Mouse (Mus musculus): ENCODE data around the gene Dhrs9. TPM values are rescaled to one million over a fixed set of nuclear protein-coding genes. Genes with fewer than 3 reads are reported as not detected.
"Not testable (repeated sequence)": the region's sequence is repeated elsewhere in the genome, so short reads cannot be mapped to it uniquely, and the experiment has no call there.

Gene Dhrs9
- not detected in 2 replicates for polyA plus RNA-seq (2012; rRNA removed)

GRCm38 (mm10) chr2:69380281-69380680, at the start of gene Dhrs9:
Dhrs9 (plus strand) TSS chr2:69380445.
- no peak for TF ChIP-seq CTCF (IDR thresholded peaks at IDR 0.05; ENCODE audit: borderline replicate concordance, extremely low read depth, insufficient read depth, insufficient read length)
- DNase-seq (ENCODE audit: low read depth), result no peak

GRCm38 (mm10) chr2:69331523-69331922, 48.7 kb upstream of the Dhrs9 start:
- not testable (repeated sequence) for DNase-seq (ENCODE audit: low read depth)

DNA sequence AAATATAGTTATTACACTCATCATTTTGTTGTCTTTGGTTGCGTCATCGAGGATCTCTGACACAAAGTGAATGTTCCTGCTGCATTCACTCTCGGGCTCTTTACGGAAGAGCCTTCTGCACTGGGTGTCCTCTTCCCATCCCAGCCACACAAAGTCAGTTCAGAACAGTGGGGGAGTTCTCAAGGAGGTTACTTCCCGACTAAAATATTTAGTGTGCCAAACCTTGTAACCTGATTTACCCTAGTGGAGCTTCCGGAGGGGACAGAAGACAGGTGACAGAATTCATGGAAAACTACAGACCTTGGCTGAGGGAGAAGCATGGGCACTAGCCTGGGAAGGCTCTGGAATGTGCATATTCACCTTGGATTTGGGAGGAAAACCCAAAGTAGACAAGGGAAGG, 38.7 kb upstream of the Dhrs9 start:
- DNase-seq (ENCODE audit: low read depth), result no peak
- TF ChIP-seq POLR2A (IDR thresholded peaks at IDR 0.05; ENCODE audit: borderline replicate concordance, extremely low read depth, insufficient read depth, insufficient read length, poor library complexity, severe bottlenecking), result no peak
- TF ChIP-seq CTCF (IDR thresholded peaks at IDR 0.05; ENCODE audit: borderline replicate concordance, extremely low read depth, insufficient read depth, insufficient read length), result no peak

DNA sequence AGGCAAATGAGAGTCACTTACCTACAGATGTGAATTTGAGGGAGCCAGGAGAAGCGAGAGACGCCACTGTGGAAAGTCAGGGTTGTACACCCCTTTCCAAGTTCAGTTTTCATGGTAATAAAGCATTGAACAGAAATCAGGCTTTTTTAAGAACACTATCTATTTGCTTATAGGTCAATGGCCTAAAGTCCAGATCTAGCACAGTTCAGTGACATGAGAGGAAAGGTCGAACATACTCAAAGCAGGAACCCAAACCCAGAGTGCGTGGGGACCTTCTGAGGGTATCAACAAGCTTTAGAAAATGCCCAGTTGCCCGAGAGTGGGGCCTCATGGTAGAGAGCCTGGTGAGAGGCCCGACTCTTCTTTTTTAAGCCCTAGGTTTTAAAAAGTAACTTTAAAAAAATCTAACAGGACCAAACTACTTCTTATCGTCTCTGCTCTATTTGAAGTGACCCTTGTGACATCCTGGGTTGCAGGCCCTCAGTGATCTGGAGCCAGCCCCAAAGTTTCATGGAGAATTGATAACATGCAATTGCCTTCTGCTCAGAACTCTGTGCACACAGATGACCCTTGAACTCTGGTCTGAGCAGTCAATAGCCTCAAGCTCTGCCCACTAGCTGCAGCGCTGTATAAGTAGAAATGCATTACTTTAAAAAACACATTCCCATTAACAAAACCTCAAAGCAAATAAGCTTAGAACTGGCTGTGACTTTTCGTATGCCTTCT, 37.6 kb upstream of the Dhrs9 start, which contains the start of gene Abcb11:
Abcb11 (minus strand) TSS at position 121 of the 726 bp plus-strand sequence.
- no peak for DNase-seq (ENCODE audit: low read depth)

GRCm38 (mm10) chr2:69355402-69355801, 24.8 kb upstream of the Dhrs9 start:
- not testable (repeated sequence) for DNase-seq (ENCODE audit: low read depth)

More for the DNA sequence above, 37.6 kb upstream of the Dhrs9 start, which contains the start of gene Abcb11:
- TF ChIP-seq POLR2A (IDR thresholded peaks at IDR 0.05; ENCODE audit: borderline replicate concordance, extremely low read depth, insufficient read depth, insufficient read length, poor library complexity, severe bottlenecking) (no peak), CTCF (IDR thresholded peaks at IDR 0.05; ENCODE audit: borderline replicate concordance, extremely low read depth, insufficient read depth, insufficient read length) (no peak)

GRCm38 (mm10) chr2:69364831-69365230, 15.4 kb upstream of the Dhrs9 start:
- TF ChIP-seq POLR2A (IDR thresholded peaks at IDR 0.05; ENCODE audit: borderline replicate concordance, extremely low read depth, insufficient read depth, insufficient read length, poor library complexity, severe bottlenecking) (no peak), CTCF (IDR thresholded peaks at IDR 0.05; ENCODE audit: borderline replicate concordance, extremely low read depth, insufficient read depth, insufficient read length) (no peak)
- peak; percentile 12 for DNase-seq (ENCODE audit: low read depth)

DNA sequence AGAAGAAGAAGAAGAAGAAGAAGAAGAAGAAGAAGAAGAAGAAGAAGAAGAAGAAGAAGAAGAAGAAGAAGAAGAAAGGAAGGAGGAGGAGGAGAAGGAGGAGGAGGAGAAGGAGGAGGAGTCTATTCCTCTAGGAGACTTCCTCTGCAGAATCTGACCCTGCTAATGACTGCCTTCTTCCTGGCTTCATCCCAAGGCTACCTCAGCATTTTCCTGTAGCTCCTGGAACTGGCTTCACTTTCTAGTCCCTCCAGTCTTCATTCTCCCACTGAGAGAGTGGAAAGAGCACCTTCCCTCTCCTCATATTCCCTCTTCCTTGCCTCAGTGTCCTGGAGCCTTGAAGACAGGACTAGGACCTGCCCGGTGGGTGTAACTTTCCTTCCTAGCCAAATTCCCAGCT, 15.0 kb upstream of the Dhrs9 start:
- DNase-seq (ENCODE audit: low read depth), result no peak
- TF ChIP-seq POLR2A (IDR thresholded peaks at IDR 0.05; ENCODE audit: borderline replicate concordance, extremely low read depth, insufficient read depth, insufficient read length, poor library complexity, severe bottlenecking), result no peak
- TF ChIP-seq CTCF (IDR thresholded peaks at IDR 0.05; ENCODE audit: borderline replicate concordance, extremely low read depth, insufficient read depth, insufficient read length), result no peak

DNA sequence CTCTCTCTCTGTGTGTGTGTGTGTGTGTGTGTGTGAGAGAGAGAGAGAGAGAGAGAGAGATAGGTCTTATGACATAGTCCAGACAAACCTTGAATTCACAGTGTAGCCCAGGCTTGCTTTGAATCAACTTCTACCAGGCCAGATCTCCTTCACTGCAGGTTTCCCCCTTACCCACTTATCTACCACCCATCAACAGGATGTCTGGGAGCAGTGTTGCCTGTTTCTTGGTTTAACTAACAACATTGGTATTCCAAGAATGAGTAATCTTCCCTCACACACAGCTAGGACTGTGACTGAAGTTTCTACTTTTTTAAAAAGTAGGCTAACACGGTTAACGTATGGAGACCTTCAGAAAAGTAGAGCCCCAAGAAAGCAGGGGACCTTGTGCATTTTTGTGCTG, 3.5 kb upstream of the Dhrs9 start:
- no peak for DNase-seq (ENCODE audit: low read depth)
- TF ChIP-seq POLR2A (IDR thresholded peaks at IDR 0.05; ENCODE audit: borderline replicate concordance, extremely low read depth, insufficient read depth, insufficient read length, poor library complexity, severe bottlenecking), result no peak
- TF ChIP-seq CTCF (IDR thresholded peaks at IDR 0.05; ENCODE audit: borderline replicate concordance, extremely low read depth, insufficient read depth, insufficient read length), result no peak

- no peak for TF ChIP-seq CTCF (IDR thresholded peaks at IDR 0.05; ENCODE audit: borderline replicate concordance, extremely low read depth, insufficient read depth, insufficient read length)
- TF ChIP-seq POLR2A (IDR thresholded peaks at IDR 0.05; ENCODE audit: borderline replicate concordance, extremely low read depth, insufficient read depth, insufficient read length, poor library complexity, severe bottlenecking), result no peak
- DNase-seq (ENCODE audit: low read depth), result no peak
These were observed 444 bp upstream of the Dhrs9 start for GRCm38 (mm10) chr2:69379801-69380200.

- TF ChIP-seq POLR2A (IDR thresholded peaks at IDR 0.05; ENCODE audit: borderline replicate concordance, extremely low read depth, insufficient read depth, insufficient read length, poor library complexity, severe bottlenecking), result no peak
- peak; percentile 25; the same call in 1 of the 2 replicates for TF ChIP-seq CTCF (IDR thresholded peaks at IDR 0.05; ENCODE audit: borderline replicate concordance, extremely low read depth, insufficient read depth, insufficient read length)
These were observed 1.5 kb downstream of the Dhrs9 start for GRCm38 (mm10) chr2:69381740-69382139.

GRCm38 (mm10) chr2:69382838-69383237, 2.6 kb downstream of the Dhrs9 start:
- no peak for DNase-seq (ENCODE audit: low read depth)
- TF ChIP-seq POLR2A (IDR thresholded peaks at IDR 0.05; ENCODE audit: borderline replicate concordance, extremely low read depth, insufficient read depth, insufficient read length, poor library complexity, severe bottlenecking) (no peak), CTCF (IDR thresholded peaks at IDR 0.05; ENCODE audit: borderline replicate concordance, extremely low read depth, insufficient read depth, insufficient read length) (no peak)

More at GRCm38 (mm10) chr2:69381740-69382139, 1.5 kb downstream of the Dhrs9 start:
- no peak for DNase-seq (ENCODE audit: low read depth)

GRCm38 (mm10) chr2:69386118-69386871, 6.0 kb downstream of the Dhrs9 start:
- no peak for DNase-seq (ENCODE audit: low read depth)

More at GRCm38 (mm10) chr2:69386118-69386871, 6.0 kb downstream of the Dhrs9 start:
- TF ChIP-seq CTCF (IDR thresholded peaks at IDR 0.05; ENCODE audit: borderline replicate concordance, extremely low read depth, insufficient read depth, insufficient read length) (no peak), POLR2A (IDR thresholded peaks at IDR 0.05; ENCODE audit: borderline replicate concordance, extremely low read depth, insufficient read depth, insufficient read length, poor library complexity, severe bottlenecking) (no peak)
